Comparison of ENCODE assay signal across 8 mouse cellular contexts in the genomic region with DNA sequence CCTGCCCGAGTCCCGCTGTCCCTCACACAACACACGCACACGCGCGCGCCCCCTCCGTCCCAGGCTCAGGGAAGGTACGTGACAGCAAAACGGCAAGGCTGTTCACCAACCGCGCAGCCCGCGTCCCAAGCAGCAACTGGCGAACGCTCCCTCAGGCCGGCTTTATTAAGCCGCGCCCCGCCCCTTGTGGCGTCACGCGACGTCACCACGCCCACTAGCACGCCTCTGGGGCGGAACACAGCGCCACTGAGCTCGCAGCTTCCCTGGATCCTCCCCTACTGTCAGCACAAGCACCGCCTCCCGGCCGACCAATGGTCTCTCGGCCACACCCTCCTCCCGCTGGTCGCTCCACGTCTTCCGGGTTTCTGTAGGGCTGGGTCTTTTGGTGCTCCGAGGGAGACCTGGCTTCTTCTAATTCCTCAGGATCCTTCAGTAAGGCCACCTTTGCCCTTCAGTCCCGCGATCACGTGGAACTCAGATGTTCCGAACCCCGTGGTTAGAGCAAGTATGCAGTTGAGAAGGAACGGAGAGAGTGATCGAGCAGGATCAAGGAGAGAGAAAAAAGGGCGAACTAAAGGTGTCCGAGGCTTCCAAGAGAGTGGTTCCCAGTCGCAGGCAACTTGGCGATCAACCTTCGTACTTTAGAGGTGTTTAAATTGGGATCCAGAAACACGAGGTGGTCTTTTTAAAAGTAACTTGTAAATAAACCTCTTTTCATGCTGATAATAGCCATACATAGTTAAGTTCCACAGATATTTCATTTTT. TPM values are rescaled to one million over a fixed set of nuclear protein-coding genes. Genes with fewer than 3 reads are reported as not detected.
DNase-seq lines count a peak whose midpoint lies in the region; ATAC-seq lines count a peak whose summit lies in the region.

A gene (minus strand): TSS at position 164 of the 765 bp plus-strand sequence.

- peak; percentile 100 for ATAC-seq in hindbrain, embryonic 15.5 days (ENCODE audit: low FRiP score, low read depth)

- no peaks in the 10 kb centered on the region for H3K9me3 ChIP-seq in hindbrain, embryonic 15.5 days

- WGBS in hindbrain, embryonic 15.5 days = under 1% methylated on average over 51 of the region's 51 CpGs

- peaks cover 5% of the 10 kb centered on the region; the same call in 1 of the 2 replicates for H3K4me1 ChIP-seq in hindbrain, embryonic 15.5 days (replicated peaks)

- peak within 1 kb of the TSS; percentile 68 for H3K9ac ChIP-seq in hindbrain, embryonic 15.5 days

- no peaks in the 10 kb centered on the region for H3K36me3 ChIP-seq in hindbrain, embryonic 15.5 days

- H3K4me3 ChIP-seq in hindbrain, embryonic 15.5 days = peak within 1 kb of the TSS; percentile 66

- H3K27ac ChIP-seq in hindbrain, embryonic 15.5 days (replicated peaks) = peak within 1 kb of the TSS; percentile 77

- DNase-seq in T-cell, adult 2 months (ENCODE audit: low spot score) = peak; percentile 99
- DNase-seq in cerebellum, postnatal 36 days = peak; percentile 98
- DNase-seq in frontal cortex, postnatal 36 days (ENCODE audit: low spot score in 2 of 2) = peak; percentile 99
- peak; percentile 97 for DNase-seq in left cerebral cortex, adult 11 months (ENCODE audit: low spot score)
- peak; percentile 99 to 100 for DNase-seq in lung, postnatal 4 days
- DNase-seq in retina, postnatal 7 days (ENCODE audit: low read depth, low spot score) = peak; percentile 97
- peak; percentile 100 for DNase-seq in urinary bladder, adult 2 months (ENCODE audit: low spot score)

- H3K27me3 ChIP-seq in hindbrain, embryonic 15.5 days = no peaks in the 10 kb centered on the region

- peak within 1 kb of the TSS; percentile 97 for H3K4me2 ChIP-seq in hindbrain, embryonic 15.5 days

RNA-seq across cellular contexts. Expression of the gene that starts here (rescaled TPM):
- polyA plus RNA-seq in hindbrain, embryonic 15.5 days (2015; fragmentation: Nextera tagmentation; extraction: Ambion mirVana) = 8.1 and 9.2 TPM in 2 replicates
- polyA plus RNA-seq in urinary bladder, adult 2 months (2012; rRNA removed) = 125 and 153 TPM in 2 replicates

Comparison
In these comparisons a context has a peak if more than half of its experiments do, and no peak if none do; other contexts are left out.
1. Peak in every context shown above with its lines: DNase-seq, ATAC-seq, H3K4me3 ChIP-seq and H3K27ac ChIP-seq.
2. RNA of the gene that starts here (polyA plus RNA-seq): 125 to 153 TPM in urinary bladder, adult 2 months; 8.1 to 9.2 TPM in hindbrain, embryonic 15.5 days; every median in the first group is over 10 times any median in the second.